Mouse (Mus musculus): ENCODE results near the gene Dcdc2a. TPM values are rescaled to one million over a fixed set of nuclear protein-coding genes. Genes with fewer than 3 reads are reported as not detected.

Gene Dcdc2a
- polyA plus RNA-seq, 1 experiment from 2014 or later: 1.5 TPM

GRCm38 (mm10) chr13:25098578-25098977 lies 42.8 kb downstream of the Dcdc2a start:
- no peak for DNase-seq
- no peak for ATAC-seq
- Histone ChIP-seq H3K27me3 (ENCODE audit: insufficient read depth, low read length) (no peaks in the 10 kb centered on the region), H3K36me3 (replicated peaks; ENCODE audit: insufficient read depth, low read length) (no peaks in the 10 kb centered on the region), H3K9ac (replicated peaks) (no peak overlapping the region), H3K4me2 (ENCODE audit: low read depth, low read length) (no peak overlapping the region), H3K27ac (ENCODE audit: low read depth) (no peak overlapping the region), H3K9me3 (ENCODE audit: low read length) (no peaks in the 10 kb centered on the region), H3K4me1 (ENCODE audit: insufficient read depth) (no peaks in the 10 kb centered on the region), H3K4me3 (ENCODE audit: low read depth, low read length) (no peak overlapping the region)
- 58% methylated on average over 5 of the region's 5 CpGs for WGBS (ENCODE audit: insufficient replicate concordance)
- TF ChIP-seq EP300 (IDR thresholded peaks at IDR 0.05; ENCODE audit: low read depth) (no peak), CTCF (IDR thresholded peaks at IDR 0.05; ENCODE audit: low read depth) (no peak)

DNA sequence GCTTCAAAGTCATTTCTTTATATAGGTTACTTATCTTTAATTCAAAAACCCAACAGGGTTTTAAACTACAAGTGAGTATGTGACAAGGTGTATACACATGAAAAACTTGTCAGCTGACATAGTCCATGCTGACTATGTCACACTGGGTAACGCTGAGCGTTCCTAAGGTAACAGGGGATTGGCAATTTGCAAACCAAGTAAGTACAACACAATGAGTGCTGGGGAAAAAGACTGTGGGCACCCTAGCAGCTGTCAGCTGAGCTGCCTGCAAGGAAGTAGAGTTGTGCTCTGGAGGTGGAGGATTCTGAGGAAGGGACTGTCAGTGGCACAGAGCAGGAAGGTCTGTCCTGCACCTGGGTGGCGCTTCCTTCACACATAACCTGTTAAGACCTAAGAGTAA lies 43.7 kb downstream of the Dcdc2a start:
- no peak overlapping the region for H3K27ac ChIP-seq (ENCODE audit: low read depth)
- WGBS (ENCODE audit: insufficient replicate concordance): 76% methylated on average over 3 of the region's 3 CpGs
- H3K9me3 ChIP-seq (ENCODE audit: low read length): no peaks in the 10 kb centered on the region
- no peaks in the 10 kb centered on the region for H3K27me3 ChIP-seq (ENCODE audit: insufficient read depth, low read length)
- DNase-seq (no peak), ATAC-seq (no peak)
- TF ChIP-seq EP300 (IDR thresholded peaks at IDR 0.05; ENCODE audit: low read depth) (no peak), CTCF (IDR thresholded peaks at IDR 0.05; ENCODE audit: low read depth) (no peak)
- no peaks in the 10 kb centered on the region for H3K4me1 ChIP-seq (ENCODE audit: insufficient read depth)
- no peak overlapping the region for H3K9ac ChIP-seq (replicated peaks)
- H3K36me3 ChIP-seq (replicated peaks; ENCODE audit: insufficient read depth, low read length): no peaks in the 10 kb centered on the region
- H3K4me3 ChIP-seq (ENCODE audit: low read depth, low read length): no peak overlapping the region
- H3K4me2 ChIP-seq (ENCODE audit: low read depth, low read length): no peak overlapping the region

- H3K4me2 ChIP-seq (ENCODE audit: low read depth, low read length): no peak overlapping the region
- ATAC-seq: no peak
- no peak overlapping the region for H3K4me3 ChIP-seq (ENCODE audit: low read depth, low read length)
- DNase-seq: no peak
- WGBS (ENCODE audit: insufficient replicate concordance): 67% methylated on average over 6 of the region's 6 CpGs
- no peak for TF ChIP-seq EP300 (IDR thresholded peaks at IDR 0.05; ENCODE audit: low read depth)
- no peak for TF ChIP-seq CTCF (IDR thresholded peaks at IDR 0.05; ENCODE audit: low read depth)
- no peaks in the 10 kb centered on the region for H3K27me3 ChIP-seq (ENCODE audit: insufficient read depth, low read length)
- no peaks in the 10 kb centered on the region for H3K4me1 ChIP-seq (ENCODE audit: insufficient read depth)
- no peaks in the 10 kb centered on the region for H3K9me3 ChIP-seq (ENCODE audit: low read length)
- no peak overlapping the region for H3K9ac ChIP-seq (replicated peaks)
- H3K36me3 ChIP-seq (replicated peaks; ENCODE audit: insufficient read depth, low read length): no peaks in the 10 kb centered on the region
- no peak overlapping the region for H3K27ac ChIP-seq (ENCODE audit: low read depth)
These were observed 44.8 kb downstream of the Dcdc2a start for GRCm38 (mm10) chr13:25100581-25100980.

DNA sequence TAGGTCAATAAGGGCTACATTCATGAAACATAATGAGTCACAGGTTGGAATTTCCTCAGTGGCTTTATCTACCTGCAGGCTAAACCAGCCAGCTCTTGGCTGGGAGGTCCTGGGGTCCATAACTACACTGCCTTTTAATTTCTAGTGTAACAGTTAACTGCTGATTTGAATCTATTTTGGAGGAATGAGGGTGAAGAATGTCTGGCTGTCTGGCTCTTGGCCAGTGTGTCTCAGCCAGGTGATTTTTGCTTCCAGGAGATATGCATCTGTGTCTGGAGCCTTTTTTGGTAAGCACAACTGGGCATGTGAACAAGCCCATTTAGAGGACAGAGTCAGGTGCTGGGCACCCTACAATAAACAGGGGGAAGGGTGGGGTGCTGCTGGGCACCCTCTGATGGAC lies 49.9 kb downstream of the Dcdc2a start:
- H3K36me3 ChIP-seq (replicated peaks; ENCODE audit: insufficient read depth, low read length): no peaks in the 10 kb centered on the region
- H3K27ac ChIP-seq (ENCODE audit: low read depth): no peak overlapping the region
- H3K9me3 ChIP-seq (ENCODE audit: low read length): no peaks in the 10 kb centered on the region
- H3K4me2 ChIP-seq (ENCODE audit: low read depth, low read length): no peak overlapping the region
- H3K4me3 ChIP-seq (ENCODE audit: low read depth, low read length): no peak overlapping the region
- no peaks in the 10 kb centered on the region for H3K27me3 ChIP-seq (ENCODE audit: insufficient read depth, low read length)
- TF ChIP-seq EP300 (IDR thresholded peaks at IDR 0.05; ENCODE audit: low read depth) (no peak), CTCF (IDR thresholded peaks at IDR 0.05; ENCODE audit: low read depth) (no peak)
- no peaks in the 10 kb centered on the region for H3K4me1 ChIP-seq (ENCODE audit: insufficient read depth)
- H3K9ac ChIP-seq (replicated peaks): no peak overlapping the region
- DNase-seq (no peak), ATAC-seq (no peak)

DNA sequence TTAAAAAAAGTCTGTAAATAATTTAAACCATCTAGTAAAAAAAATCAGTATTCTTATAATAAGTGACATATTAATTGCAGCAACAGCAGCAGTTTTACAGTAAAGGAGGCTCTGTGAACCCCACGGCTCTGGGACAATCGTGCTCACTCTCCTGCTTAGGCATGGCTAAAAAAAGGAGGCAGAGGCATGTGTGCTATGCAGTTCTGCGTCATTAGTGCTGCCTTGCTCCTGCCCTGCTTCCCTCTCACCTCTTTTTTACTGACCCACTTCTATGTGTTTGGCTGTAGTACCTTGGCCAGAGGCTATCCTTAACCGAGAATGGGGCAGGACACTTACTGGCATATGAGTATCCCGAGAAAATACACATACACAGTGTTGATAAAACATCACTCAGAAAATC lies 50.9 kb downstream of the Dcdc2a start:
- WGBS (ENCODE audit: insufficient replicate concordance): 64% methylated on average over 5 of the region's 5 CpGs
- Histone ChIP-seq H3K9ac (replicated peaks) (no peak overlapping the region), H3K4me1 (ENCODE audit: insufficient read depth) (no peaks in the 10 kb centered on the region), H3K9me3 (ENCODE audit: low read length) (no peaks in the 10 kb centered on the region), H3K27me3 (ENCODE audit: insufficient read depth, low read length) (no peaks in the 10 kb centered on the region), H3K36me3 (replicated peaks; ENCODE audit: insufficient read depth, low read length) (no peaks in the 10 kb centered on the region), H3K27ac (ENCODE audit: low read depth) (no peak overlapping the region), H3K4me3 (ENCODE audit: low read depth, low read length) (no peak overlapping the region), H3K4me2 (ENCODE audit: low read depth, low read length) (no peak overlapping the region)
- TF ChIP-seq CTCF (IDR thresholded peaks at IDR 0.05; ENCODE audit: low read depth): no peak
- TF ChIP-seq EP300 (IDR thresholded peaks at IDR 0.05; ENCODE audit: low read depth): no peak
- ATAC-seq (no peak), DNase-seq (no peak)

DNA sequence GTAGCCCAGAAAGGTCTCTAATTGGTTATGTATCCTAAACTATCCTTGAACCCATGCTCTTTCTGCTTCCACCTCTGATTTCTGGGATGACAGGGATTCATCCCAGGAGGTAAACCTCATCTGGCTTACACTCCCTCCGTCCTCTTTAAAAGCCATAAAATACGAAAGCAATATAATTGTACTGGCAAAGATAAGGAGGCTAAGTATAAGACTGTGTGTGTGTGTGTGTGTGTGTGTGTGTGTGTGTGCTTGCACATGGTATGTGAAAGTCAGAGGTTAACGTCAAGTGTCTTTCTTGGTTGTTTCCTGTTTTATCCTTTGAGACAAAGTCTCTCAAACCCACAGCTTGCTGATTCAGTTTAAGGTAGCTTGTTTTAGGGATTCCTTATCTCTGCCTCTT lies 52.5 kb downstream of the Dcdc2a start:
- DNase-seq (no peak), ATAC-seq (no peak)
- no peak overlapping the region for H3K4me3 ChIP-seq (ENCODE audit: low read depth, low read length)
- H3K9ac ChIP-seq (replicated peaks): no peak overlapping the region
- H3K4me1 ChIP-seq (ENCODE audit: insufficient read depth): no peaks in the 10 kb centered on the region
- 53% methylated on average over 3 of the region's 3 CpGs for WGBS (ENCODE audit: insufficient replicate concordance)
- H3K9me3 ChIP-seq (ENCODE audit: low read length): no peaks in the 10 kb centered on the region
- H3K27ac ChIP-seq (ENCODE audit: low read depth): no peak overlapping the region
- TF ChIP-seq CTCF (IDR thresholded peaks at IDR 0.05; ENCODE audit: low read depth) (no peak), EP300 (IDR thresholded peaks at IDR 0.05; ENCODE audit: low read depth) (no peak)
- no peaks in the 10 kb centered on the region for H3K36me3 ChIP-seq (replicated peaks; ENCODE audit: insufficient read depth, low read length)
- no peaks in the 10 kb centered on the region for H3K27me3 ChIP-seq (ENCODE audit: insufficient read depth, low read length)
- H3K4me2 ChIP-seq (ENCODE audit: low read depth, low read length): no peak overlapping the region

DNA sequence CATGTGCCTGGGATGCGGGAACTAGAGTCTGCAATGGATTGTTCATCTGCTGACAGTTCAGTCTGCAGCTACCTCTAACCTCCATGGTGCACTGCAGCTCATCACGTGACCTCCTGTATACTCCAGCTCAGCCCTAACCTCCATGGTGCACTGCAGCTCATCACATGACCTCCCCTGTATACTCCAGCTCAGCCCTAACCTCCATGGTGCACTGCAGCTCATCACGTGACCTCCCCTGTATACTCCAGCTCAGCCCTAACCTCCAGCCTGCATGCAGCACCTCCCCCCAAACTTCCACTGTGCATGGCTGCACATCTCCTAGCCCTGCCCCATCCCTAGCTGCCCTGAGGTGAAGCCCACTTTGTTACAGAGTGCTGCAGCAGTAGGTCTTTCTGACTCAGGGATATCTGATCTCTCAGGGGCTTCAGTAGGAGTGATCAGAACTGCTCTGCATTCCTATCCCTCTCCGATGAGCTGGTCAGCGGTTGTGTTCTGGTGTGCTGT lies 54.8 kb downstream of the Dcdc2a start:
- TF ChIP-seq CTCF (IDR thresholded peaks at IDR 0.05; ENCODE audit: low read depth): no peak
- TF ChIP-seq EP300 (IDR thresholded peaks at IDR 0.05; ENCODE audit: low read depth): no peak
- Histone ChIP-seq H3K9ac (replicated peaks) (no peak overlapping the region), H3K9me3 (ENCODE audit: low read length) (no peaks in the 10 kb centered on the region), H3K27ac (ENCODE audit: low read depth) (no peak overlapping the region), H3K4me1 (ENCODE audit: insufficient read depth) (no peaks in the 10 kb centered on the region), H3K4me2 (ENCODE audit: low read depth, low read length) (no peak overlapping the region), H3K4me3 (ENCODE audit: low read depth, low read length) (no peak overlapping the region), H3K27me3 (ENCODE audit: insufficient read depth, low read length) (no peaks in the 10 kb centered on the region), H3K36me3 (replicated peaks; ENCODE audit: insufficient read depth, low read length) (no peaks in the 10 kb centered on the region)
- no peak for ATAC-seq
- DNase-seq: no peak
- 74% methylated on average over 5 of the region's 5 CpGs for WGBS (ENCODE audit: insufficient replicate concordance)
